Mouse (Mus musculus) liver, embryonic 15.5 days (tissue): Measurements from ENCODE around the gene Rnf20. TPM values are rescaled to one million over a fixed set of nuclear protein-coding genes. Genes with fewer than 3 reads are reported as not detected.

Experiments
- ATAC-seq: fragments of 200-750 bp; cut with Nextera tagmentation; 2 replicates; pipeline ENCODE4 v1.8.0; 2017; ENCODE audit warnings: moderate number of reproducible peaks, mild to moderate bottlenecking, moderate library complexity; ENCODE audit not compliant: insufficient read depth
- H3K27ac ChIP-seq: fragments of 300-500 bp; sonication (generic); replicated peaks from 2 replicates; pipeline ENCODE4 v1.5.1; 2015; ENCODE audit warnings: mild to moderate bottlenecking, inconsistent platforms
- H3K27me3 ChIP-seq: fragments of 300-500 bp; sonication (generic); 2 replicates; pipeline ENCODE4 v1.6.1; 2015; ENCODE audit warnings: mild to moderate bottlenecking, inconsistent platforms
- H3K36me3 ChIP-seq: fragments of 300-500 bp; sonication (generic); replicated peaks from 2 replicates; pipeline ENCODE4 v1.6.1; 2015; ENCODE audit warnings: moderate library complexity, mild to moderate bottlenecking, inconsistent platforms
- H3K4me1 ChIP-seq: fragments of 300-500 bp; sonication (generic); replicated peaks from 2 replicates; pipeline ENCODE4 v1.6.1; 2015; ENCODE audit warnings: inconsistent platforms
- H3K4me2 ChIP-seq: fragments of 300-500 bp; sonication (generic); 2 replicates; pipeline ENCODE4 v1.6.1; 2015; ENCODE audit warnings: moderate library complexity, mild to moderate bottlenecking, inconsistent platforms
- H3K4me3 ChIP-seq: fragments of 300-500 bp; sonication (generic); replicated peaks from 2 replicates; pipeline ENCODE4 v1.5.1; 2015; ENCODE audit warnings: mild to moderate bottlenecking, inconsistent platforms
- H3K9ac ChIP-seq: fragments of 300-500 bp; sonication (generic); 2 replicates; pipeline ENCODE4 v1.6.1; 2015; ENCODE audit warnings: moderate library complexity, mild to moderate bottlenecking, inconsistent platforms
- H3K9me3 ChIP-seq: fragments of 300-500 bp; sonication (generic); replicated peaks from 2 replicates; pipeline ENCODE4 v1.6.1; 2016; ENCODE audit warnings: inconsistent platforms
- WGBS: fragments of 180-500 bp; shearing (Covaris S2); methylation state at CpG from one replicate; pipeline ENCODE4 v1.1.7; 2015; ENCODE audit warnings: mixed read lengths; ENCODE audit not compliant: insufficient replicate concordance; 5-methylcytosine and 5-hydroxymethylcytosine counted together
- polyA plus RNA-seq: library from polyadenylated mRNA; unstranded; fragments of >200 nt; fragmentation: Nextera tagmentation; extraction: Ambion mirVana; gene quantifications from 2 replicates; pipeline ENCODE4 v1.2.1, GENCODE M21; 2015

The Rnf20 gene
- 14.1 and 14.2 TPM in 2 replicates for polyA plus RNA-seq

- Histone ChIP-seq H3K27ac (peak within 1 kb of the TSS; percentile 91), H3K9ac (peak within 1 kb of the TSS; percentile 92), H3K36me3 (peaks cover 25% of the 10 kb centered on the region), H3K9me3 (no peaks in the 10 kb centered on the region), H3K4me2 (peak within 1 kb of the TSS; percentile 80), H3K4me1 (peaks cover 17% of the 10 kb centered on the region), H3K4me3 (peak within 1 kb of the TSS; percentile 95), H3K27me3 (no peaks in the 10 kb centered on the region)
- peak; percentile 95 for ATAC-seq
- 3% methylated on average over 37 of the region's 37 CpGs for WGBS
Observed at GRCm38 (mm10) chr4:49631319-49632138, at the start of gene Rnf20. Gene Rnf20 (plus strand): TSS chr4:49632006.

DNA sequence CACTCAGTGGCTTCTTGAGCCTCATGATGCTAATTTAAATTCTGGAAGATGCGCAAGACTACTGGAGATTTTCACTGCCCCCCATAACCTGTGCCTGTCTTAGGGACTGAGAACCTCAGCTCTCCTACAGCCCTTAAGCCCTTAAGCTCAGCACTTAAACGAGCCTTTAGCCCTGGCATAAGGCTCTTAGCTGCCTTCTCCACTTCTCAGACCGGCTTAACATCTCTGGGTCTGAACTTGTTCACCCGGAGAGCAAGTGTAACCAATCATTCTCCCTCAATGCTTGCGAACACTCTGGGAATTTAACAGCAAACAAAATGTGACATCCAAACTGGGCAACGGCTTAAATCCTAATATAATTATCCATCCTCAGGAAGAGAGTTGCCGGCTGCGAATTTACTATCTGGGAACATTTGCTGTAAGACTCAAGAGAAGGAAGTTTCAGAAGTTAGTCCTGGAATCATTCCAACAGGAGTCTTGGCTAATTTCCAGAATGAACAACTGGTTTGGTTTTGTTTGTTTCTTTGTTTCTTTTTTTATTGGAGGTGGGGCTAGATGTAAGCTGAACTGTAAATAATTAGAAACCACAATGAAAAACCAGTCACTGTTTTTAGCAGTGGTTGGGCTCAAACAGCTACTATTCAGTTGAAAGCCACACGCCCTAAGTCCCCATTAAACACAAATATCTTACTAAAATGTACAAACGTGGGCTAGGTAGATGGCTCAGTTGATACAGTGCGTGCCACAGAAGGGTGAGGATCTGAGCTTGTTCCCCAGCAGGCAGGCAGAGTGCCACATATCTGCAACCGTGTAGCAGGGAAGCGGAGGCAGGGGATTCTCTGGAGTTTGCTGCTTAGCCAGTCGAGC lies 47.6 kb upstream of the Rnf20 start:
- Histone ChIP-seq H3K27me3 (no peaks in the 10 kb centered on the region), H3K27ac (no peak overlapping the region), H3K36me3 (peaks cover 9% of the 10 kb centered on the region; the same call in 1 of the 2 replicates), H3K9ac (no peak overlapping the region), H3K4me1 (peaks cover 38% of the 10 kb centered on the region), H3K4me3 (no peak overlapping the region), H3K9me3 (no peaks in the 10 kb centered on the region), H3K4me2 (no peak overlapping the region)
- WGBS: 64% methylated on average over 14 of the region's 14 CpGs
- no peak for ATAC-seq

GRCm38 (mm10) chr4:49585524-49586101 lies 46.2 kb upstream of the Rnf20 start:
- no peak overlapping the region for H3K4me2 ChIP-seq
- peaks cover 38% of the 10 kb centered on the region for H3K4me1 ChIP-seq
- no peaks in the 10 kb centered on the region for H3K9me3 ChIP-seq
- H3K27me3 ChIP-seq: no peaks in the 10 kb centered on the region
- H3K36me3 ChIP-seq: peaks cover 9% of the 10 kb centered on the region; the same call in 1 of the 2 replicates
- no peak overlapping the region for H3K4me3 ChIP-seq
- no peak overlapping the region for H3K9ac ChIP-seq
- WGBS: 68% methylated on average over 7 of the region's 7 CpGs
- no peak overlapping the region for H3K27ac ChIP-seq
- ATAC-seq: no peak

GRCm38 (mm10) chr4:49586811-49587210 lies 45.0 kb upstream of the Rnf20 start:
- WGBS: 79% methylated on average over 10 of the region's 10 CpGs
- Histone ChIP-seq H3K4me3 (no peak overlapping the region), H3K27me3 (no peaks in the 10 kb centered on the region), H3K9me3 (no peaks in the 10 kb centered on the region), H3K9ac (no peak overlapping the region), H3K4me2 (no peak overlapping the region), H3K36me3 (peaks cover 9% of the 10 kb centered on the region; the same call in 1 of the 2 replicates), H3K4me1 (peaks cover 26% of the 10 kb centered on the region), H3K27ac (no peak overlapping the region)
- ATAC-seq: no peak

DNA sequence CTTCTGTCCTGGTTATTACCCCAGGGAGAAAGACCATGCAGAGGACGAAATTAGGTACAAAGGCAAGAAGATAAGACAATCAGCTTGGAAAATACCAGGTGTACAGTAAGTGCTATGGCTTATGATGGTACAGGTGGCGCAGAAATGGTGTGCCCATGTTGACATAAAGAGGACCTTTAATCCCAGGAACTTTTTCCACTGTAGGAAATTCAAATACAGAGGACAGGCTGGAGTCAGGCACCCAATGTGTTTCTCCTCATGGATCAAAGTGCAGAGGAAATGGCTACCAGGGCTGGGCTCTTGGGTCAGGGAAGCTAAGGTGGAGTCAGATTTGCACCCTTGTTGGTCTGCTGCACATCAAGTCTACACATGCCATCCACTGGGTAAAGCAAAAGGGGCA lies 41.7 kb upstream of the Rnf20 start:
- Histone ChIP-seq H3K4me1 (peaks cover 21% of the 10 kb centered on the region; the same call in 1 of the 2 replicates), H3K36me3 (peaks cover 9% of the 10 kb centered on the region; the same call in 1 of the 2 replicates), H3K9me3 (no peaks in the 10 kb centered on the region), H3K4me2 (no peak overlapping the region), H3K4me3 (no peak overlapping the region), H3K27me3 (no peaks in the 10 kb centered on the region), H3K9ac (no peak overlapping the region), H3K27ac (no peak overlapping the region)
- WGBS: 56% methylated on average over 2 of the region's 2 CpGs
- no peak for ATAC-seq

DNA sequence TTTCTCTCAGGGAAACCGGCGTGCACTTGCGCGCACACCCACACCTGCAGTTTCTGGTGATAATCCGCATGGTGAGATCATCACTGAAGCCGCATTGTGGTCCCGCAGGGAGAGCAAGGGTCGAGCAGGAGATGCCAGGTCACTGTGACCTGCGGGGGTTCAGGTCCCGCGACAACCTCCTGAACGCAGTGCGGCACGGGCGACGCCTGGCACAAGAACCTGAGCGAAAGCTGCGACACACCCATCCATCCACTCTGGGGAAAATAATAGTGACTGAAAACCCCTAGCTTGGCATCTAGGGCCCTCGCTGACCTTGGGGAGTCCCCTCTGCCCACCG lies 35.0 kb upstream of the Rnf20 start:
- peak overlapping the region; percentile 66 for H3K9ac ChIP-seq
- H3K27ac ChIP-seq: peak overlapping the region; percentile 55
- ATAC-seq: peak; percentile 49
- no peaks in the 10 kb centered on the region for H3K9me3 ChIP-seq
- peaks cover 23% of the 10 kb centered on the region for H3K4me1 ChIP-seq
- H3K27me3 ChIP-seq: peaks cover 6% of the 10 kb centered on the region; the same call in 1 of the 2 replicates
- H3K4me3 ChIP-seq: peak overlapping the region; percentile 77
- peak overlapping the region; percentile 88 for H3K4me2 ChIP-seq
- WGBS: 2% methylated on average over 20 of the region's 20 CpGs
- H3K36me3 ChIP-seq: no peaks in the 10 kb centered on the region

DNA sequence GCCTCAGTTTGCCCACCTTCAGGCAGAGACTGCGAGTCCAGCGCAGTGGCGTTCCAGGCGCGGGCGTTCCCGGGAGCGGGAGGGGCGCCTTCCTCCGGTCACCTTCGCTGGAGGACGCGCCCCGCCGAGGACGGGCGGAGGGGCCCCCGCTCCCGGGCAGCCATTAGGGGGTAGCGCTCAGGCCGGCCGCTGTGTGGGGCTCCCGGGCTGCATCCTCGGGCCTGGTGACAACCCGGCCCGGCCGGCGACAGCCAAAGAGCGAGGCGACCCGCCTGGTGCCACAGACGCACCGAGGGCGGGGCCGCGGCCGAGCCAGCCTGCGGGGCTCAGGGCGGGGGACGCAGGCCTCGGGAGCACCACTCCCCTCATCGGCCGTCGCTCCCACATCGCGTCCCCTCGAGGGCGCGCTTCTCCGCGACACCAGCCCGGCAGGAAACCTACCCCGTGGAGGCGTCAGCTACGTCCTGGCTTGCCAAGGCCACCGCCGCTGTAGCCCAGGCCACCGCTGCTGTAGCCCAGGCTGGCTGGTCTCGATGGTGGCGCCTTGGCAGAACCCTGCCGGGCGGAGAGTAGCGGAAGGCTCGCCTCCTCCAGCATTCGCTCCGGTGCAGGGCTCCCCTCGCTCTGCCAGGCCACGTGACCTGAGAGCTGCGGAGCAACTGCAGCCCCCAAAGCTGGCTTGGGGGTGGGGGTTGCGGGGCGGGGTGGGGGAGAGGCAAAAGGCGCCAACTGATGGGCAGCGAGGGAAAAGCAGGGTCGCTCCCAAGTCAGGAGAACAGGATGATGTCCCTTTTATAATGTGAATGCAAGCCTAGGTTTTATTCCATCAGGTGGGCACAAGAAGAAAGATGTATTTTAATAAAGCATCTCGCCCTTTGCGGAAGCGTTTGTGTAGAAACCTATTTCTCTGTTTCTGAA lies 34.4 kb upstream of the Rnf20 start, which contains the start of gene Tmem246:
Gene Tmem246, minus strand, starts transcription at position 694 of the 918 bp plus-strand sequence.
- H3K4me3 ChIP-seq: peak within 1 kb of the TSS; percentile 77

DNA sequence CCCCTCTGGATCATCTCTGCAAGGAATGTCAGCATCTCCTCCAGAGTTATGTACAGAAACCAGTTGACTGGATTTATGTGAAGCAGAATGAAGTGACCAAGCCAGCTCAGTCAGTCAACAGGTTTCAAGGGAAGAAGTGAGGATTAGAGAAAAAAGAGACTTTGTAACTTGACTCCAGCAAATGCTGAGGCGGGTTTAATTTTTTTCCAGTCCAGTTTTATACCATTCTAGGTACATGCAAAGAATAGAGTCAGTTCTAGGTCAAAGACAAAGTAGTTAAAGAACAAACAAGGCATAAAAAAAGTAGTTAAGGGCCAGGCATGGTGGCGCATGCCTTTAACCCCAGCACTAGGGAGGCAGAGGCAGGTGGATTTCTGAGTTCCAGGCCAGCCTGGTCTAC lies 28.6 kb upstream of the Rnf20 start:
- Histone ChIP-seq H3K4me1 (peaks cover 10% of the 10 kb centered on the region), H3K27me3 (no peaks in the 10 kb centered on the region), H3K9me3 (no peaks in the 10 kb centered on the region), H3K36me3 (no peaks in the 10 kb centered on the region), H3K9ac (no peak overlapping the region), H3K4me3 (no peak overlapping the region), H3K27ac (no peak overlapping the region), H3K4me2 (no peak overlapping the region)
- WGBS: 64% methylated on average over 2 of the region's 2 CpGs
- no peak for ATAC-seq

More for the DNA sequence above, 34.4 kb upstream of the Rnf20 start, which contains the start of gene Tmem246:
- H3K27me3 ChIP-seq: peaks cover 6% of the 10 kb centered on the region; the same call in 1 of the 2 replicates
- peak within 1 kb of the TSS; percentile 88 for H3K4me2 ChIP-seq
- no peaks in the 10 kb centered on the region for H3K36me3 ChIP-seq
- ATAC-seq: peak; percentile 90
- H3K4me1 ChIP-seq: peaks cover 19% of the 10 kb centered on the region
- WGBS: under 1% methylated on average over 74 of the region's 77 CpGs
- no peaks in the 10 kb centered on the region for H3K9me3 ChIP-seq
- H3K9ac ChIP-seq: peak within 1 kb of the TSS; percentile 66
- peak within 1 kb of the TSS; percentile 55 for H3K27ac ChIP-seq

DNA sequence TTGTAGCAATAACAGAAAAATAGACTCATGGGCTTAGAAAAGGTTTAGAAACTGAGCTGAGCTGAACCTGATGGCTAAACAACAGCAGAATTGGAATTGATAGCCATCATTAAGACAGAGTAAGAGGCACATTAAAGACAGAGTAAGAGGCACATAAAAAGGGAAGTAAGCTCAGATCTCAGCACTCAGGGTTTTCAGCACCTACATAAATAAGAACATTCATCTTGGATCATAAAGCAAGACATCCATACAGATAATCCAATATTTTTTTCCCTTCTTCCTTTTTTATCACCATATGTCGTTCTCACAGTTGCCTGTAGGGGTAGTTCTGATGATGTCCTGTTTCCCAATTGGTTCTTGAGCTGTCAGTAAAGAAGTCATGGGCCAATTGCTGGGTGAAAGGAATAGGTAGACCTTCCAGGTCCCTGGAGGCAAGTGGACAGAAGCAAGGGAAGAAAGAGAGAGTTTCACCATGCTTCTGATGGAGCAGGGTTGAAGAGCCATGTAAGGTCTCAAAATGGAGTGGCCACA lies 27.7 kb upstream of the Rnf20 start:
- no peak overlapping the region for H3K27ac ChIP-seq
- no peak overlapping the region for H3K4me2 ChIP-seq
- no peaks in the 10 kb centered on the region for H3K36me3 ChIP-seq
- H3K9ac ChIP-seq: no peak overlapping the region
- no peaks in the 10 kb centered on the region for H3K27me3 ChIP-seq
- 29% methylated on average over 1 of the region's 1 CpGs for WGBS
- H3K9me3 ChIP-seq: no peaks in the 10 kb centered on the region
- H3K4me3 ChIP-seq: no peak overlapping the region
- no peak for ATAC-seq
- peaks cover 10% of the 10 kb centered on the region; the same call in 1 of the 2 replicates for H3K4me1 ChIP-seq

GRCm38 (mm10) chr4:49604616-49605015 lies 27.2 kb upstream of the Rnf20 start:
- no peak for ATAC-seq
- no peaks in the 10 kb centered on the region for H3K27me3 ChIP-seq
- peaks cover 10% of the 10 kb centered on the region; the same call in 1 of the 2 replicates for H3K4me1 ChIP-seq
- H3K36me3 ChIP-seq: no peaks in the 10 kb centered on the region
- 42% methylated on average over 5 of the region's 5 CpGs for WGBS
- no peak overlapping the region for H3K4me2 ChIP-seq
- H3K9me3 ChIP-seq: no peaks in the 10 kb centered on the region
- no peak overlapping the region for H3K27ac ChIP-seq
- no peak overlapping the region for H3K9ac ChIP-seq
- H3K4me3 ChIP-seq: no peak overlapping the region
